Mouse (Mus musculus) kidney, adult 8-10 months (tissue): ENCODE measurements around the gene Mrnip.
"Not testable (repeated sequence)": the region's sequence is repeated elsewhere in the genome, so short reads cannot be mapped to it uniquely, and the experiment has no call there.

Experiments
- DNase-seq, 2 experiments: peaks; one replicate each; pipeline ENCODE4 v3.0.0; 2022

Gene Mrnip

GRCm38 (mm10) chr11:50174111-50174729, at the start of gene Mrnip:
TSS of gene Mrnip (plus strand) at chr11:50174444.
- DNase-seq = not testable (repeated sequence)

DNA sequence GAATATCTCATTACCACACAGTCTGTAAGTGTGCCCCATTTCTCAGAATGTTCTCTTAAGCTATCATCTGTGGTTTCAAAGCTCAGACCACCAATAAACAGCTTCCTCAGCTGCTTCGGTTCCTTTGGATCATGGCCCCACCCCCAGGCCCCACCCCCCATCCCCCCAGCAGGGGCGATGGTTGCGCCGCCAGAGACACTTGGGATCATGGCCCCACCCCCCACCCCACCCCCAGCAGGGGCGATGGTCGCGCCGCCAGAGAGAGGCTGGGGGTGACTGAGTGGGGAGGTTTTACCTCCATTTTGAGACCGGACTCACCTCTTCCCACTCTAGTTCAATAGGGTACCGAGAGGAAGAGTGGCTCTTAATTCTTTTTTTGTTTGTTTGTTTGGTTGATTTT, 46.5 kb upstream of the Mrnip start:
- DNase-seq = no peak

DNA sequence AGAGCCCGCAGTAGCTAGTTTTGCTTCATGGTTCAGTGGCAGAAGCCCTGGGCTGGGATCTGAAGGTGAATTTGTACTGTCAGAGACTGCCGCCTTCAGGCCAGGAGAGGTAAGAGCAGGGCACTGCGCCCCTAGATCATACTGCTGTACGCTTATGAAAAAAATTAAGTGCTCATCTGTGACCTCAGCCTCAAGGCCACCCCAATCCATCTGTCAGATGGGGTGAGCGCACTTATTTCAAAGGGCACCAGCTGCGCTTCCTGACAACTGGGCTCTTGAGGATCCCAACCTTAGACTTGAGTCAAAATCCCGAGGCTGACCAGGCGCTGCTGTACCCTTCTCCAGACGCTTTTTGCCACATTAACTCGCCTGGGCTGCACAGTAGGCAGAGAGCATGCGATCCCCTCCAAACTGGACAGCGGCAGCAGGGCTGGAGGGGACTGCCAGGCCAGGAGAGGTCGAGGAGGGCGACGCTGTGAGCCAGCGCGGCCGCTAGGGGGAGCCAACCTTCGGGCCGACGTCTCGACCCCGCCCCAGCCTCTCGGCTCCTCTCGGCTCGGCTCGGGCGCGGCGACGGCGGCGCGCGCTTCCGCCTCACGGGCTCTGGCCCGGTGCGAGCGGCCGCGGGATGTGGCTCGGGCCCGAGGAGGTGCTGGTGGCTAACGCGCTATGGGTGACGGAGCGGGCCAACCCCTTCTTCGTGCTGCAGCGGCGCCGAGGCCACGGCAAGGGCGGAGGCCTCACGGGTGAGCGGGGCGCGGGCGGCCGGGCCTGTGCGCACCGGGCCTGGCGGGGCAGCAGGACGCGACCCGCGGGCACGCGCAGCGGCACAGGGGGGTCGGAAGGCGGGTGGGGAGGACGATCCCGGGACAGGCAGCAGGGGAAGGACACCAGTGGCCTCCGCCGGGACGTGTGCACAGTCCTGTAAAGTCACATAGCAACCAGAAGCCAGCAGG, 43.2 kb upstream of the Mrnip start, which contains the start of gene Tbc1d9b:
Gene Tbc1d9b (plus strand): TSS at position 586 of the 956 bp plus-strand sequence.
- DNase-seq = peak; percentile 86 to 91

DNA sequence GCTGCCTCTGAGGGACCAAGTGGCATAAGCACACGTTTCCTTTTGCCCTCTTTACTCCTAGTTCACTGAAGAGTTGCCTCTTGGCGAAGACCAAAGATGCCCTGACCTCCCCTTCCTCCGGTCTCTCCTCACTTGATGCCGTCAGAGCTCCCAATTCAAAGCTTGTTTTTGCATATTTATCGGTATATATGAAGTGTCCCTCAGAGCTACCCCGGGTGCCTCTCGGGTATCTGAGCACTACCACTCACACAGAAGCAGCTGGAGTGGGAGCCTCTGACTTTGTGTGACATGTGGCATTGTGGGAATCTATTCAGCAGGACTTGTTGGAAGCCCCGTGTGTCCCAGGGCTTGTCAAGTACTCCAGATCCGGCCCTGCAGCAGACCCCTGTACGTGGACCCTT, 42.4 kb upstream of the Mrnip start:
- DNase-seq = peak in 1 of 2 experiments; percentile 12

GRCm38 (mm10) chr11:50132265-50132664, 42.0 kb upstream of the Mrnip start:
- DNase-seq = no peak

- no peak for DNase-seq
Observed at GRCm38 (mm10) chr11:50134136-50134859, 39.9 kb upstream of the Mrnip start.

GRCm38 (mm10) chr11:50138206-50138822, 35.9 kb upstream of the Mrnip start:
- peak in 1 of 2 experiments; percentile 37 for DNase-seq

DNA sequence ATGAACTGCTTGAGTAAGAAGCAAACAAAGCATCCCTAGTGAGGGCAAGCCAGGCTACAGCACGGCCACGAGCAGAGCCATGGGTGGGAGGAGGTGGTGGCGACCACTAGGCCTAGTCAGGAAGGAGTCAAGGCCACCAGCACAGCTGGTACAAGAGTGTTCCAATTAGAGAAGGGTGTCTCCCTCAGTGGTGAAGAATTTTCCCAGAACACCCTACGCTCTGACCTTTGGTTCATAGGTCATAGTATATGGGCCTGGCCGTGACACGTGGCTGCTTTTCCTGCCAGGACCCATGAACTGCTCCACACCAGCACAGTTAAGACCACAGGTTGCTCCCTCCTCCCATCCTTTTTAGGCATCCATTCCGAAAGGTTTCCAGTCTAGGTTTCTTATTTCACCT, 34.7 kb upstream of the Mrnip start:
- peak; percentile 79 to 80 for DNase-seq

GRCm38 (mm10) chr11:50145529-50145928, 28.7 kb upstream of the Mrnip start:
- no peak for DNase-seq

DNA sequence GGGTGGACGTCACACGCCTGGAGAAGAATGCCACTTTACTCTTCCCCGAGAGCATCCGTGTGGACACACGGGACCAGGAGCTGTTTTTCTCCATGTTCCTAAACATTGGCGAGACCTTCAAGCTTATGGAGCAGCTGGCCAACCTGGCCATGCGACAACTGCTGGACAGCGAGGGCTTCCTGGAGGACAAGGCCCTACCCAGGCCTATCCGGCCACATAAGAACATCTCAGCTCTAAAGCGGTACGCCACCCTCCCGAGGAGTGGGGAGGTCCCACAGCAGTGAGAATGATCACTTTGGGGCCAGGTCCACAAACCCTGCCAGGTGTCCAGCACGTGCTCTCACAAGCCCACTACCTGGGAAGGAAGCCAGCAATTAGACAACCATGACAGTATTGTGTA, 28.1 kb upstream of the Mrnip start:
- no peak for DNase-seq

DNA sequence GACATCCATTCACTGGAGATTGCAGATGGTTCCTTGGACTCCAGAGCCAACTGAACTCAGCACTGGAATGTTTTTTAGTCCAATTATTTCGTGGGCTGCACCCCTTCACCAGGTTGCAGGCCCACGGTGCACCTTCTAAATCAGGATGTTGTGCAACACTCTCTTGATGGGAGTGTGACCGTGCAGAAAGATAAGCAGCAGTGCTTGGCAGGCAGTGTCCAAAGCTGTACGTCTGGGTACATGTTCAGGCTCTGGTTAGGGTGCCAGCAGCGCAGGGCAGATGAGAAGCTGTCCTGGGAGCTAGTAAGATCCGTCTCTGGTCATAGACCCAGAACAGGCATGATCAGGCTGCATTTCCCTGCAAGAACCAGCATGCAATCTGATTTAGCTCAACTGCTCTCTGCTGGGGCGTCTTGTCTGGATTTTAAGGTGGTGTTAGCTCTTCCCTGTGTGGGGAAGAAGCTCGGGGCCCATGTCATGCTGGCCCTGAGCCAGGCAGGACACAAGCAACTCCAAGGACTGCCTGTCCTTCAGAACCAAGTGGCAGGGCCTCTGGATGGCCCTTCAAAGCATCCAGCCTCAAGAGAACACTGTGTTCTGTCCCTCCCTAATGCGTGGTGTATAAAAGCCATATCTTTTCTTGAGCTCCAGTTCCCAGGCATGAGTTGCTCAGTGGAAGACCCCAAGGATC, 26.8 kb upstream of the Mrnip start:
- no peak for DNase-seq

DNA sequence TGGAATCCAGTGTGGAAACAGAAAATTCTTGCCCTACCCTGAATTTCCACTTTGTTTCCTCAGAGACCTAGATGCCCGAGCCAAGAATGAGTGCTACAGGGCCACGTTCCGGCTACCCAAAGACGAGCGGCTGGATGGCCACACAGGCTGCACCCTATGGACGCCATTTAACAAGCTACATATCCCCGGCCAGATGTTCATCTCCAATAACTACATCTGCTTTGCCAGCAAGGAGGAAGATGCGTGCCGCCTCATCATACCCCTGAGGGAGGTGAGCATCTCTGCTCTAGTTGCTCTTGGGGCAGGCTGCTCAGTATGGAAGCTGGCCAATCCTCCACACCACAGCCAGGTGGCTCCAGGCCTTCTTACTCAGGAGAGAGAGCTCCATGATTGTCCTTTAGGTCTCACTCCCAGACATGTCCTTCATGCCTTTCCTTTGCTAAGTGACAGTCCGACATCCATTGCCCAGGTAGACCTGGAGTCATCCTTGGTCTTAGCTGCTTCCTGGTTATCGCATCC, 26.2 kb upstream of the Mrnip start:
- DNase-seq = no peak

- no peak for DNase-seq
Observed at GRCm38 (mm10) chr11:50149200-50149599, 25.0 kb upstream of the Mrnip start.

- no peak for DNase-seq
Observed at GRCm38 (mm10) chr11:50149603-50150150, 24.6 kb upstream of the Mrnip start.

DNA sequence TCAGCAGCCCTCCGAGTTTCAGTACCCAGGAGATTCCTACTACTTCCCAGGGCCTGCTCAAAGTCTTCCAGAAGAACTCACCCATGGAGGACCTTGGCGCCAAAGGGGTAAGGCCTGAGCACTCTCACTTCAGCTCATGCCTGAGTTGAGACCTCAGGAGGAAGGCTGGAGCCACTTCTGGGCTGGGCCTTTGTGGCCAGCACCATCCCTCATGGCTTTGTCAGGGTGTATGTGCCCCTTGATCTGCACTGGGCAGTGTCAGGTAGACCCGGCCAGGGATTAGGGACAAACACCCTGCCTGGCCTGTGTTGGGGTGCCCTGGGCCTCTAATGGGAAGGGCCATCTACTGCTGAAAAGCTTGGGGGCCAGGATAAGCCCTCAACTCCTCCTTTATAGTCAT, 22.9 kb upstream of the Mrnip start:
- DNase-seq = no peak

- DNase-seq = no peak
Observed at GRCm38 (mm10) chr11:50154166-50154565, 20.1 kb upstream of the Mrnip start.

- no peak for DNase-seq
Observed at GRCm38 (mm10) chr11:50154777-50155520, 19.3 kb upstream of the Mrnip start.

DNA sequence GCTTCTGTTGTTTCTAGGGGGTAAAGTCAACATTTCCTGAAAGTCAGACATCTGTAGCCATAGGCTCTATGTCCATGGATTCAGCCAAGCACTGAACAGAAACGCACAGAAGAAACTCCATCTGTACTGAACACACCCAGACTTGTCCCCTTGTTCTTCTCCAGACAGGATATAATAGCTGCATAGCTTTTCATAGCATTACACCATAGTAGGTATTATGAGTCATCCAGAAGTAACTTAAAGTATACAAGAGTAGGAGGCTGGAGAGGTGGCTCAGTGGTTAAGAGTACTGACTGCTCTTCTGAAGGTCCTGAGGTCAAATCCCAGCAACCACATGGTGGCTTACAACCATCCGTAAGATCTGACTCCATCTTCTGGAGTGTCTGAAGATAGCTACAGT, 18.5 kb upstream of the Mrnip start:
- DNase-seq = no peak

GRCm38 (mm10) chr11:50156725-50157258, 17.5 kb upstream of the Mrnip start:
- no peak for DNase-seq

GRCm38 (mm10) chr11:50158346-50158745, 15.9 kb upstream of the Mrnip start:
- peak; percentile 52 to 59 for DNase-seq

GRCm38 (mm10) chr11:50159347-50159746, 14.9 kb upstream of the Mrnip start:
- no peak for DNase-seq
